Mouse (Mus musculus) liver, embryonic 14.5 days (tissue): ENCODE data around the gene Fmo2. TPM values are rescaled to one million over a fixed set of nuclear protein-coding genes. Genes with fewer than 3 reads are reported as not detected.

Experiments used
- ATAC-seq: fragments of 200-750 bp; cut with Nextera tagmentation; 2 replicates; pipeline ENCODE4 v1.8.0; 2017; ENCODE audit warnings: moderate number of reproducible peaks, mild to moderate bottlenecking, moderate library complexity; ENCODE audit not compliant: insufficient read depth
- DNase-seq, 3 experiments: peaks; one replicate each; pipeline ENCODE4 v3.0.0-alpha.2; 2012 to 2013; ENCODE audit warnings: low read depth in 3 of 3, low spot score in 3 of 3
- H3K27ac ChIP-seq: fragments of 300-500 bp; sonication (generic); 2 replicates; pipeline ENCODE4 v1.5.1; 2014; ENCODE audit warnings: moderate library complexity, mild to moderate bottlenecking, control low read depth, inconsistent platforms
- H3K27me3 ChIP-seq: fragments of 300-500 bp; sonication (generic); 2 replicates; pipeline ENCODE4 v1.6.1; 2014; ENCODE audit warnings: mild to moderate bottlenecking, low read length, moderate library complexity; ENCODE audit not compliant: control insufficient read depth, insufficient read depth
- H3K36me3 ChIP-seq: fragments of 300-500 bp; sonication (generic); replicated peaks from 2 replicates; pipeline ENCODE4 v1.6.1; 2014; ENCODE audit warnings: low read depth; ENCODE audit not compliant: control insufficient read depth, insufficient read depth
- H3K4me1 ChIP-seq, 2 experiments: fragments of 200-500 bp in 1 of 2; fragments of 300-500 bp in 1 of 2; sonication (generic) in 1 of 2; replicated peaks; 2 replicates each; pipeline ENCODE4 v1.6.1; 2012 to 2014; ENCODE audit warnings: antibody characterized with exemption in 1 of 2, inconsistent platforms in 1 of 2, low read length in 1 of 2; ENCODE audit not compliant: control insufficient read depth in 2 of 2, insufficient read depth in 2 of 2
- H3K4me2 ChIP-seq: fragments of 300-500 bp; sonication (generic); 2 replicates; pipeline ENCODE4 v1.6.1; 2014; ENCODE audit warnings: low read depth, mild to moderate bottlenecking, control low read depth, moderate library complexity
- H3K4me3 ChIP-seq, 2 experiments: fragments of 200-500 bp in 1 of 2; fragments of 300-500 bp in 1 of 2; sonication (generic) in 1 of 2; 2 replicates each; pipeline ENCODE4 v1.5.1; 2012 to 2014; ENCODE audit warnings: low read depth in 2 of 2, low read length in 2 of 2, mild to moderate bottlenecking in 2 of 2, control low read depth in 1 of 2, inconsistent platforms in 1 of 2, moderate library complexity in 1 of 2; ENCODE audit not compliant: insufficient read depth in 1 of 2
- H3K9ac ChIP-seq: fragments of 300-500 bp; sonication (generic); replicated peaks from 2 replicates; pipeline ENCODE4 v1.6.1; 2014; ENCODE audit warnings: mild to moderate bottlenecking, control low read depth, moderate library complexity
- H3K9me3 ChIP-seq: fragments of 300-500 bp; sonication (generic); 2 replicates; pipeline ENCODE4 v1.6.1; 2016; ENCODE audit warnings: low read length, mixed read lengths; ENCODE audit not compliant: control insufficient read depth
- CTCF ChIP-seq: IDR thresholded peaks from 2 replicates; pipeline ENCODE4 v1.5.1; 2016; ENCODE audit warnings: antibody characterized with exemption, low read depth, control low read depth
- EP300 ChIP-seq: IDR thresholded peaks from 2 replicates; pipeline ENCODE4 v1.6.1; 2016; ENCODE audit warnings: antibody characterized with exemption, low read depth
- WGBS: fragments of 180-500 bp; shearing (Covaris S2); extraction: QIAGEN DNeasy Blood & Tissue Kit; methylation state at CpG from one replicate; pipeline ENCODE4 v1.1.7; 2014; ENCODE audit not compliant: insufficient replicate concordance; 5-methylcytosine and 5-hydroxymethylcytosine counted together
- polyA plus RNA-seq, 2 experiments: library from polyadenylated mRNA; depleted of rRNA in 1 of 2; stranded (reverse) in 1 of 2; unstranded in 1 of 2; fragments of >200 nt; fragmentation: Nextera tagmentation in 1 of 2; extraction: Ambion mirVana in 1 of 2; gene quantifications; 2 replicates each; pipeline versions ENCODE4 v1.2.1 to v1.2.3; 2012 to 2014

Fmo2 gene
- polyA plus RNA-seq, 2 experiments = 0.08 to 0.27 TPM

- 55% methylated on average over 3 of the region's 3 CpGs for WGBS
- no peaks in the 10 kb centered on the region for H3K36me3 ChIP-seq
- H3K4me3 ChIP-seq = no peak overlapping the region
- no peak overlapping the region for H3K9ac ChIP-seq
- H3K4me1 ChIP-seq = peaks cover 0 to 6% of the 10 kb centered on the region in 2 experiments; a peak in 2 of 4 replicates
- no peaks in the 10 kb centered on the region for H3K27me3 ChIP-seq
- TF ChIP-seq CTCF (no peak), EP300 (no peak)
- no peaks in the 10 kb centered on the region for H3K9me3 ChIP-seq
- no peak overlapping the region for H3K27ac ChIP-seq
- no peak for ATAC-seq
- no peak for DNase-seq
- no peak overlapping the region for H3K4me2 ChIP-seq
These were observed 34.9 kb downstream of the Fmo2 start for GRCm38 (mm10) chr1:162863579-162863978.

DNA sequence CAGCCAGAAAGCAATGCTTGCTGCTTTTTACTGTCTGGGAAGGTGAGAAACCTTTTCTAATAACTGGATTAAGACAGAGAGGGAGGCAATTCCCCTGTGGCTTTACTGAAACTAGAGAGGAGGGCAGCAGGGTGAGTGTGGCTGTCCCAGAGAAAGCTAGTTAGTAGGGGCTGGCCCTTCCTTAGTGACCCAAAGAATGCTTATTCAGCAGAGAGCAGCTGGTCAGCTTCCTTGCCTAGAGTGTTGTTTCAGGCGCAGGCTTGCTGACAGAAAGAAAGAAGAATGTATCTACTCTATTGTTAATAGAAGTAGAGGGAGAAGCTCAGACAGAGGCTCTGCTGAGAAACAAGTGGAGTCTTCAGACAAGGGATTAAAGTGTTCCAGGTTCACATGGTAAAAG, 36.2 kb downstream of the Fmo2 start:
- Histone ChIP-seq H3K4me2 (no peak overlapping the region), H3K9ac (no peak overlapping the region), H3K9me3 (no peaks in the 10 kb centered on the region), H3K27ac (no peak overlapping the region), H3K27me3 (no peaks in the 10 kb centered on the region), H3K4me3 (no peak overlapping the region), H3K36me3 (no peaks in the 10 kb centered on the region), H3K4me1 (peaks cover 0 to 6% of the 10 kb centered on the region in 2 experiments; a peak in 2 of 4 replicates)
- WGBS = 59% methylated on average over 1 of the region's 1 CpGs
- DNase-seq (no peak), ATAC-seq (no peak)
- TF ChIP-seq CTCF = no peak
- TF ChIP-seq EP300 = no peak

DNA sequence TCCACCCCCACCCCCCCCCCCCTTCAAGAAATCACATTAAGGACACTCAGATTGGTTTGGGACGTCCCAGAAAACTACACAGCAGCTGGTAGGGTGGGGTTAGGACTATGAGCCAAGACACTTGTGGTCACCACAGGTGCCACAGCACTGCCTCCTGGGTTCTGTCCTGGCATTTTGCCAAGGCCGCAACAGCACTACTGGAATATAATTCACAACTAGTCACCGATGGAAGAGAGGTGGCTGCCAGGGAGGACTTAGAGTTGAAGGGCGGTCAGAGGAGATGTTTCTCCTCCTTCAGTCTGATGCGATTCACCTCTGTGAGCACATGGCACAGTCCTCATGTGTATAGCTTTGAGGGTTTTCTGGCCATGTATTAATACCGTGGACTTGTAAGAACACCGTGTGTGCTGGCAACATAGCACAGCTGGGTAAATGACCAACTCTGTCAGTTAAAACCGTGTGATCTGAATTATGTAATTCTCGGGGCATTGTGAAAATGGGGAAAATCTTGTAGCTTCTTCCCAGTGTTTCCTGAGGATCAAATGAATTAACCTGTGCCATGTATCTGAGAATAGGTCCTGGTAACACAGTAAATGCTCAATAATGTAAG, 38.4 kb downstream of the Fmo2 start:
- DNase-seq (no peak), ATAC-seq (no peak)
- Histone ChIP-seq H3K9ac (no peak overlapping the region), H3K4me1 (peaks cover 0 to 3% of the 10 kb centered on the region in 2 experiments; a peak in 2 of 4 replicates), H3K27ac (no peak overlapping the region), H3K27me3 (no peaks in the 10 kb centered on the region), H3K4me2 (no peak overlapping the region), H3K9me3 (no peaks in the 10 kb centered on the region), H3K4me3 (no peak overlapping the region), H3K36me3 (no peaks in the 10 kb centered on the region)
- no peak for TF ChIP-seq CTCF
- no peak for TF ChIP-seq EP300
- WGBS = 68% methylated on average over 9 of the region's 9 CpGs

DNA sequence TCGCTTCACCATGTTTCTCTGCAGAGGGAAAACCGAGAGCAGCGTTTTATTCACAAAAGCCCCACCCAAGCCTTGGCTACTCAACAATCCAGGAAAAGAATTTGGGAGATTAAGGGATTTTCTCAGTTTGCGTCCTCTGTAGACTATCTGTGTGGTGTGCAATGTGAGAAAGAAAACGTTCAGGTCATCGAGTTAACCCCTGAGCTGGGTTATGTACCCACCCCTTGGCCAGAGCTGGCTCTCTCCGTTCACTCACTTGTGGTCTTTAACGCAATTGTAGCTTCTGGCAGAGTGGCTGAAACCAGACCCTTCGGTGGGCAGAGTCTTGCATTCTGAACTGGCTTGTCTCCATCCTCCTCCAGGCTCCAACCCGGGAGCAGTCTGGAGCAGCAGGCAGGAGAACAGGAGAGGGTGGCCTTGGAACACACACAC, 39.0 kb downstream of the Fmo2 start:
- Histone ChIP-seq H3K27ac (no peak overlapping the region), H3K9ac (no peak overlapping the region), H3K4me3 (no peak overlapping the region), H3K4me2 (no peak overlapping the region), H3K9me3 (no peaks in the 10 kb centered on the region), H3K27me3 (no peaks in the 10 kb centered on the region), H3K4me1 (no peaks in the 10 kb centered on the region; a peak in 2 of 4 replicates), H3K36me3 (no peaks in the 10 kb centered on the region)
- 68% methylated on average over 10 of the region's 10 CpGs for WGBS
- TF ChIP-seq CTCF = no peak
- no peak for TF ChIP-seq EP300
- DNase-seq (no peak), ATAC-seq (no peak)

DNA sequence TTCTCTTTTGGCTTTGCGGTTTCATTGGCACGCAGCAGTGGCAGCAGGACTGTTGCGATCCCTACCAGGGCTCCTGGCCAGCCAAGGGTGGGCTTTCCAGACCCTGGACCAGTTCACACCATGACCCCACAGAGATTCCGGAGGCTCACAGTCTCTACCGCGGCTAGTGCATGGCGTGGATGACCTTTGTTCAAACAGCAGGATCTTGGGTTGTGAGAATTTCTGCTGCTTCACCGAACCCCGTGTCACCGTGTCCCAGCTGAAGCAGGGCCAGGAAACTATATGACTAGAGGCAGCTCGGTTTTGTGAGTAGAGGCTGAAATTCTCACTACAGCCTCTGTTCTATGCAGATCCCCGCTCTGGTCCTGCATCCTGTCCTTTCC, 39.8 kb downstream of the Fmo2 start:
- H3K4me3 ChIP-seq = no peak overlapping the region
- H3K4me2 ChIP-seq = no peak overlapping the region
- WGBS = 70% methylated on average over 12 of the region's 12 CpGs
- H3K27me3 ChIP-seq = no peaks in the 10 kb centered on the region
- no peak overlapping the region for H3K27ac ChIP-seq
- DNase-seq (no peak), ATAC-seq (no peak)
- no peaks in the 10 kb centered on the region for H3K9me3 ChIP-seq
- TF ChIP-seq CTCF (no peak), EP300 (no peak)
- H3K4me1 ChIP-seq = peaks cover 0 to 5% of the 10 kb centered on the region in 2 experiments; a peak in 2 of 4 replicates
- H3K36me3 ChIP-seq = no peaks in the 10 kb centered on the region
- H3K9ac ChIP-seq = no peak overlapping the region
